Mouse (Mus musculus) cerebellum, postnatal 10 days (tissue): Measurements from ENCODE around the gene Vash1.

Source experiments
- DNase-seq, 2 experiments: peaks; one replicate each; pipeline ENCODE4 v3.0.0; 2021; ENCODE audit warnings: mixed read lengths in 2 of 2

Vash1 gene

DNA sequence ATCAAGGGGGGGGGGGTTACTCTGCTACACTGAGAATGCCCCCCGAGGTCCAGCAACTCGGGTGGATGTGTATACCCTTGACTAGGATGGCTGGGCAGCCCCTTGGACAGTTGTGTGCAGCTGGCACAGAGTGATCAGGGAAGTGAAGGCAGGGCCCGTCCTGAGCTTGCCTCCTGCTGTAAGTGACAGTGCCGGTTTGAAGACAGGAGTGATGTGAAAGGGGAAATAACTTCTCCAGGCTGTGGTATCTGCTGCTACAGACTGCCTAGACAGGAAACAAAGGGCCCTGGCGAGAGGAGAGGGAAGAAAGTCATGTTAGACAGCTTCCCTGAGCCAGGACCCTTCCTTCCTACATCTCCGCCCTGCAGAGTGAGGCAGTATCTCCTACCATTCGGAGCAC is 5.2 kb downstream of the Vash1 start:
- no peak for DNase-seq

DNA sequence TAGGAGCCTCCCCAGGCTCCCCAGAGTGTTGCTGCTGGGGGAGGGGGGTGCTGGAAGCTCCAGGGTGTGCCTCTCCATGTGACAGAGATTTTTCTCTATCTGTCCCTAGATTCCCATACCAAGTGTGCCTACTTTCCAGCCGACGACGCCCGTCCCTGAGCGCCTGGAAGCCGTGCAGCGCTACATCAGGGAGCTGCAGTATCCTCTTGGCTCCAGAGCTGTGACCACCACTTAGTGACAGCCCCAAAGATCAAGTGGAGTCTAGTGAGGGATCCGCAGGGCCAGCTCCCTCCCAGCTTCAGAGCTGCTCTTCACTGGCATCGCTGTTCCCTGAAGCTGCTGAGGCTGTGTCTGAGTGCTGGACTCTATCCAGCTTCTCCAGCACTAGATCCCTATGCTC is 6.8 kb downstream of the Vash1 start:
- peak; percentile 64 to 66 for DNase-seq

GRCm38 (mm10) chr12:86686551-86687330 is 8.2 kb downstream of the Vash1 start:
- peak; percentile 86 to 92 for DNase-seq

- peak in 1 of 2 experiments; percentile 20 for DNase-seq
Observed at GRCm38 (mm10) chr12:86687445-86687955, 9.0 kb downstream of the Vash1 start.

- peak; percentile 67 to 69 for DNase-seq
Observed at GRCm38 (mm10) chr12:86687971-86688573, 9.6 kb downstream of the Vash1 start.

GRCm38 (mm10) chr12:86688917-86689316 is 10.4 kb downstream of the Vash1 start:
- no peak for DNase-seq

GRCm38 (mm10) chr12:86690700-86691485 is 12.4 kb downstream of the Vash1 start:
- peak; percentile 22 to 33 for DNase-seq

GRCm38 (mm10) chr12:86692471-86693356 is 14.2 kb downstream of the Vash1 start:
- DNase-seq = peak; percentile 50 to 56

DNA sequence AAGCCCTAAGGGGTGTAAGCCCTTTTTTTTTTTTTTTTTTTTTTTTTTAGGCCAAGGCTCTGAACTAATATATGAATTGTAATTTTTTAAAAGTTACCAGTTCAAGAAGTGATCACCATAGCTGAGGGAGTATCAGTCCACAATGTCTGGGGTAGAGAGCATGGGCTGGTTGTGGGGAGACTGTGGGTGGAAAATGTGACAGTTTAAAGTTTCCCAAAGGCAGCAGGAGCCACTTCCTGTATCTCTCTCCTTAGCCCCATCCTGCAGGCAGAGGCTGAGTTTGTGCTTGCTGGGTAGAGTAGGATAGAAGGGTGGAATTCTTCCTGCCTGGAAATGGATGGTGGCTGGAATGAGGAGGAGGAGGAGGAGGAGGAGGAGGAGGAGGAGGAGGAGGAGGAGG is 14.9 kb downstream of the Vash1 start:
- no peak for DNase-seq

- peak in 1 of 2 experiments; percentile 18 for DNase-seq
Observed at GRCm38 (mm10) chr12:86694441-86694840, 15.9 kb downstream of the Vash1 start.

DNA sequence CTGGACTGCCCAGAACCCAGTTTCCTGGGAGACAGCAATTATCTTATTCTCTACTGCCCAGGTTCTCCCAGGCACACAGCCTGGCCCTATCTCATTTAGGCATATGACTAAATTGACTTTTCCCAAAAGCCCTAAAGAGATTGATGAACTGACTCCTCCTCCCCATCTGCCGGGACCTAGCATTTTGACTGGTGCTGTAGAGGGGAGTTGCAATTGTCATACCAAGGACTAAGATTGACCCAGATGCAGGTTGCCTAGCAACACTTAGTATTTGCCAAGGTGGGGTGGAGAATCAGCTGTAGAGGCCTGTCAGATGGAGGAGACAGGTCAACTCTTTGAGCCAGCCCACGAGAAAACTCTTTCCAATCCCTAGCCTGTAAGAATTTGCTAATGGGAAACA is 19.5 kb downstream of the Vash1 start:
- peak; percentile 54 to 66 for DNase-seq

GRCm38 (mm10) chr12:86698537-86698936 is 20.0 kb downstream of the Vash1 start:
- DNase-seq = peak; percentile 22 to 39

- DNase-seq = peak; percentile 93 to 94
Observed at GRCm38 (mm10) chr12:86699965-86700926, 21.7 kb downstream of the Vash1 start.

- peak in 1 of 2 experiments; percentile 41 for DNase-seq
Observed at GRCm38 (mm10) chr12:86700927-86701310, 22.4 kb downstream of the Vash1 start.

- DNase-seq = peak; percentile 55 to 60
Observed at GRCm38 (mm10) chr12:86701491-86701890, 23.0 kb downstream of the Vash1 start.

- DNase-seq = peak in 1 of 2 experiments; percentile 47
Observed at GRCm38 (mm10) chr12:86702690-86703089, 24.2 kb downstream of the Vash1 start.

DNA sequence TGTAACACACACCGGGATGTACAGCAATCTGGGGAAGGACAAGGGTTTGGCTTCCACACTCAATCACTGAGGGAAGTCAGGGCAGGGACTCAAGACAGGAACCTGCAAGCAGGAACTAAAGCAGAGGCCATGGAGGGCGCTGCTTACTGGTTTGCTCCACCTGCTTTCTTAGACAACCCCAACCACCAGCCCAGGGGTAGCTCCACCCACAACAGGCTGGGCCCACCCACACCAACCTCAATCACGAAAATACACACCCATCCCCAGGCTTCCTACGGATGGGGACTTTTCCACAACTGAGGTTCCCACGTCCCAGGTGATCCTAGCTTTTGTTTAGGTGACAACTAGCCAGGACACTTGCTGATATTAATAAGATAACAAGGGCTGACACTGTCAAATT is 27.3 kb downstream of the Vash1 start:
- no peak for DNase-seq

DNA sequence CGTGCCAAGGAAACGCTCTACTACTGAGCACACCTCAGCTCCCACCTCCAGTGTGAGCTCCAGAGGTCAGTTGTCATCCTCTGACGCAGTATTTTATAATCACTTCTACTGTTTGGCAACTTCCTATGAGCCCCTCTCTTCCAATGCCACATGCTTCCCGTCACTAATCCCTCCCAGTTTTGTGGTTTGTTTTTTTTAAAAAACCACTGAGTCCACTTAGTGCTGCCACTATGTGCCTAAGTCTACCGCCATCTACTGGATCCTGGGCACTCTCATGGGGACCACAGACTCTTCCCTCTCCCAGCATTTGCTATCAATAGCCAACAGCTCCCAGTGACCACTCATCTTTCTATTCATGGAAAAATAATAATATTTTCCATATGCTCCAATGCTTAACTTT is 35.5 kb downstream of the Vash1 start:
- DNase-seq = peak; percentile 62 to 68

- peak; percentile 92 to 95 for DNase-seq
Observed at GRCm38 (mm10) chr12:86715401-86715800, 36.9 kb downstream of the Vash1 start.

GRCm38 (mm10) chr12:86716962-86717361 is 38.5 kb downstream of the Vash1 start:
- no peak for DNase-seq
